ENCODE assay signal across 9 mouse cellular contexts in genomic region chr17:86802351-86802985, GRCm38 (mm10). TPM values are rescaled to one million over a fixed set of nuclear protein-coding genes. Genes with fewer than 3 reads are reported as not detected.
A peak's percentile ranks its signal among the peaks of the same experiment; 100 is the strongest.
DNase-seq lines count a peak whose midpoint lies in the region; ATAC-seq and TF ChIP-seq lines count a peak whose summit lies in the region.
"Had no signal": no experiment of that assay in that cellular context is flagged by ENCODE, and none has a peak within 500 bp of the region (broad histone marks: within the 10 kb centered on the region; RNA-seq: fewer than 3 reads in every experiment).

No protein-coding gene starts in this region.

- intact Hi-C loops in heart, adult 2 months (cut with DNase I): loop anchor here (1.0 to 5.0 kb wide), 6 partner anchors 32 to 306 kb away; partner anchors contain the start of gene Epas1

- H3K9ac ChIP-seq in heart, adult 2 months (ENCODE audit: low read depth, low read length): peak overlapping the region; percentile 39
- no peak overlapping the region for H3K9ac ChIP-seq in stomach, postnatal 0 days (ENCODE audit: low read length)
- H3K9ac ChIP-seq: neural tube, embryonic 12.5 days had no signal

- TF ChIP-seq POLR2A in cerebellum, adult 2 months (IDR thresholded peaks at IDR 0.05; ENCODE audit: borderline replicate concordance, insufficient read depth, low read length): no peak
- peak; percentile 60 for TF ChIP-seq POLR2A in heart, adult 2 months (IDR thresholded peaks at IDR 0.05; ENCODE audit: insufficient read depth, low read depth, low read length)

- H3K4me1 ChIP-seq in cerebellum, adult 2 months (ENCODE audit: control insufficient read depth, insufficient read depth, low read length): no peaks in the 10 kb centered on the region; the same call in 1 of the 2 replicates
- H3K4me1 ChIP-seq in E14TG2a.4 (replicated peaks; ENCODE audit: low read depth, low read length): peaks cover 59% of the 10 kb centered on the region
- peaks cover 32% of the 10 kb centered on the region for H3K4me1 ChIP-seq in heart, adult 2 months (ENCODE audit: control insufficient read depth, insufficient read depth, low read length)
- H3K4me1 ChIP-seq in stomach, postnatal 0 days (replicated peaks; ENCODE audit: control insufficient read depth, insufficient read depth): no peaks in the 10 kb centered on the region
- H3K4me1 ChIP-seq: neural tube, embryonic 12.5 days had no signal

- H3K79me2 ChIP-seq in heart, adult 2 months (replicated peaks; ENCODE audit: control insufficient read depth, insufficient read depth, low read length): no peaks in the 10 kb centered on the region

- DNase-seq in cerebellum, adult 2 months: no peak
- no peak for DNase-seq in cerebellum, adult 9-11 months
- DNase-seq in heart, adult 2 months: peak; percentile 74 to 83
- DNase-seq in kidney, postnatal 10 days: peak; percentile 64
- DNase-seq in stomach, postnatal 0 days (ENCODE audit: low spot score): peak; percentile 24
- no peak for DNase-seq in urinary bladder, adult 18-20 months (ENCODE audit: low spot score in 2 of 2)
- no peak for DNase-seq in cerebellum, adult 9-10 months

- TF ChIP-seq EP300 in heart, adult 2 months (IDR thresholded peaks at IDR 0.05; ENCODE audit: insufficient read depth, low read depth, low read length): peak; percentile 98
- TF ChIP-seq EP300 in stomach, postnatal 0 days (optimal IDR thresholded peaks at IDR 0.05): no peak

- no peak overlapping the region for H3K27ac ChIP-seq in cerebellum, adult 2 months (ENCODE audit: insufficient read depth, low read length)
- peak overlapping the region; percentile 93 for H3K27ac ChIP-seq in heart, adult 2 months
- H3K27ac ChIP-seq in stomach, postnatal 0 days (replicated peaks): 0 out of 2 replicates have a peak overlapping the region, but pooled peaks have one; percentile 4
- H3K27ac ChIP-seq: neural tube, embryonic 12.5 days had no signal

- no peaks in the 10 kb centered on the region for H3K27me3 ChIP-seq in cerebellum, adult 2 months (ENCODE audit: control insufficient read depth, insufficient read depth, low read length)
- H3K27me3 ChIP-seq in E14TG2a.4 (ENCODE audit: insufficient read depth, low read length): no peaks in the 10 kb centered on the region
- H3K27me3 ChIP-seq in heart, adult 2 months (ENCODE audit: control insufficient read depth, insufficient read depth, low read length): no peaks in the 10 kb centered on the region
- no peaks in the 10 kb centered on the region for H3K27me3 ChIP-seq in stomach, postnatal 0 days (ENCODE audit: control insufficient read depth, insufficient read depth, low read length)
- H3K27me3 ChIP-seq: neural tube, embryonic 12.5 days had no signal

- ATAC-seq in stomach, postnatal 0 days (ENCODE audit: low FRiP score, low TSS enrichment): peak; percentile 40; the same call in 1 of the 2 replicates

- H3K9me3 ChIP-seq in E14TG2a.4 (ENCODE audit: low read length): no peaks in the 10 kb centered on the region
- no peaks in the 10 kb centered on the region for H3K9me3 ChIP-seq in stomach, postnatal 0 days (ENCODE audit: control insufficient read depth, low read length)
- H3K9me3 ChIP-seq: neural tube, embryonic 12.5 days had no signal

- H3K36me3 ChIP-seq in E14TG2a.4 (ENCODE audit: insufficient read depth, low read length): peaks cover 65% of the 10 kb centered on the region
- H3K36me3 ChIP-seq in heart, adult 2 months (ENCODE audit: control insufficient read depth, insufficient read depth, low read length): peaks cover 35% of the 10 kb centered on the region
- H3K36me3 ChIP-seq in stomach, postnatal 0 days (ENCODE audit: control insufficient read depth, insufficient read depth, low read length): 0 out of 2 replicates have a peak, but pooled peaks cover 2% of the 10 kb centered on the region
- H3K36me3 ChIP-seq: neural tube, embryonic 12.5 days had no signal

- H3K4me2 ChIP-seq in stomach, postnatal 0 days (replicated peaks; ENCODE audit: low read depth): no peak overlapping the region
- H3K4me2 ChIP-seq: neural tube, embryonic 12.5 days had no signal

- H3K4me3 ChIP-seq in cerebellum, adult 2 months (replicated peaks; ENCODE audit: insufficient read depth, low read depth, low read length): no peak overlapping the region
- peak overlapping the region; percentile 37 for H3K4me3 ChIP-seq in E14TG2a.4 (replicated peaks; ENCODE audit: low read length)
- H3K4me3 ChIP-seq in heart, adult 2 months: 0 out of 2 replicates have a peak overlapping the region, but pooled peaks have one; percentile 30
- no peak overlapping the region for H3K4me3 ChIP-seq in stomach, postnatal 0 days (ENCODE audit: low read depth, low read length)
- H3K4me3 ChIP-seq: neural tube, embryonic 12.5 days had no signal

- 76% methylated on average over 9 of the region's 9 CpGs for WGBS in cerebellum, adult 2 months
- 20% methylated on average over 9 of the region's 9 CpGs for WGBS in heart, adult 2 months
- 51% methylated on average over 9 of the region's 9 CpGs for WGBS in stomach, postnatal 0 days

- 0 out of 2 replicates have a peak, but pooled peaks have one; percentile 17 for TF ChIP-seq CTCF in cerebellum, adult 2 months (IDR thresholded peaks at IDR 0.05; ENCODE audit: borderline replicate concordance, insufficient read depth, low read depth, low read length)
- 0 out of 2 replicates have a peak, but pooled peaks have one; percentile 5 for TF ChIP-seq CTCF in E14TG2a.4 (conservative IDR thresholded peaks at IDR 0.05; ENCODE audit: low read length)
- TF ChIP-seq CTCF in heart, adult 2 months (IDR thresholded peaks at IDR 0.05): peak; percentile 90
- TF ChIP-seq CTCF in stomach, postnatal 0 days (IDR thresholded peaks at IDR 0.05; ENCODE audit: low read depth): peak; percentile 68

RNA-seq across cellular contexts. Expression of gene Epas1, which starts 49.0 kb away (rescaled TPM):
- polyA plus RNA-seq in cerebellum, adult 2 months (2012; rRNA removed): 63.0 and 71.1 TPM in 2 replicates
- 100 to 1,000 TPM; 244 to 277 TPM for total RNA-seq in heart, adult 2 months (2021)
- 115 and 119 TPM in 2 replicates for polyA plus RNA-seq in heart, adult 2 months (2012; rRNA removed)
- 4.7 and 5.5 TPM in 2 replicates for polyA plus RNA-seq in stomach, postnatal 0 days (2015; fragmentation: Nextera tagmentation; extraction: Ambion mirVana)

Comparison
In these comparisons a context has a peak if more than half of its experiments do, and no peak if none do; other contexts are left out.
1. DNase-seq: peak in heart, adult 2 months (2 of 2), kidney, postnatal 10 days (single experiment) and stomach, postnatal 0 days (single experiment); none in cerebellum, adult 2 months (0 of 2), cerebellum, adult 9-11 months (single experiment), urinary bladder, adult 18-20 months (0 of 2) and cerebellum, adult 9-10 months (single experiment).
2. H3K4me3 ChIP-seq: peak in E14TG2a.4 (single experiment) and heart, adult 2 months (single experiment); none in cerebellum, adult 2 months (single experiment) and stomach, postnatal 0 days (single experiment).
3. CTCF ChIP-seq: peak in every context shown above with its lines; median percentile 90 in heart, adult 2 months; 68 in stomach, postnatal 0 days; 17 in cerebellum, adult 2 months; 5 in E14TG2a.4.